Mouse (Mus musculus) urinary bladder, adult 2 months (tissue): ENCODE results near the gene Bad. TPM values are rescaled to one million over a fixed set of nuclear protein-coding genes. Genes with fewer than 3 reads are reported as not detected.
A peak's percentile ranks its signal among the peaks of the same experiment; 100 is the strongest.

Experiments used
- DNase-seq: peaks from one replicate; pipeline ENCODE4 v3.0.0; 2022; ENCODE audit warnings: low spot score
- polyA plus RNA-seq: library from polyadenylated mRNA; depleted of rRNA; stranded (reverse); fragments of >200 nt; gene quantifications from 2 replicates; pipeline ENCODE4 v1.2.3, GENCODE M21; 2012

Gene Bad
- polyA plus RNA-seq, 1 experiment: 75.9 TPM

DNA sequence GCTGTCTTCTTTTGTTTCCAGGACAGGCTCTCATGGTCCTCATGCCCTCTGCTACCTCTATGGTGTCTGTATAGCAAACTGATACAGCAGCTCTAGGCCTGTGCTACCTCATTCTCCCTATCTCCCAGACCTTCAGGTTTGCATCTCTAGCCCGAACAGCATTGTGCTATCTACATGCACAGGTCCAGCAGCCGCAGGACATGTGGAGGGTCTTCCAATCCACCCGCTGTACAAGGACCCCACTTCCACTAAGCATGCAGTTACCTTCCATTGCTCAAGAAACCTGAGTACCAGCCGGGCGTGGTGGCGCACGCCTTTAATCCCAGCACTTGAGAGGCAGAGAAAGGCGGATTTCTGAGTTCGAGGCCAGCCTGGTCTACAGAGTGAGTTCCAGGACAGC is 27.1 kb upstream of the Bad start:
- no peak for DNase-seq

DNA sequence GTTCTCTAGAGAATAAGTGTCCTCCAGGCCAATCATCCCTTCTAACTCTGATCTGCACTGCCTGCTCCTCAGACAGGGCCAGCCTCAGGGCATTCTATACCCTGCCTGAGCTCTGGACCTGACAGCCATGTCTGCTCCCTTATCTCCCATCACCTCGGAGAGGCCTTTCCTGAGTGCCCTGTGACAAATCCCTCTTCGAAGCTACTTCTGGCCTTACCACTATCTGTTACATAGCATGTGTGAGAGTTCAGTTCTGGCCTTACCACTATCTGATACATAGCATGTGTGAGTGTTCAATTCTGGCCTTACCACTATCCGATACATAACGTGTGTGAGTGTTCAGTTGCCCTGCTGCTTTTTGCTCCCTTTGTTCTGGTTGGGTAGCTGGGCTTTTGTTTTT is 26.4 kb upstream of the Bad start:
- no peak for DNase-seq

DNA sequence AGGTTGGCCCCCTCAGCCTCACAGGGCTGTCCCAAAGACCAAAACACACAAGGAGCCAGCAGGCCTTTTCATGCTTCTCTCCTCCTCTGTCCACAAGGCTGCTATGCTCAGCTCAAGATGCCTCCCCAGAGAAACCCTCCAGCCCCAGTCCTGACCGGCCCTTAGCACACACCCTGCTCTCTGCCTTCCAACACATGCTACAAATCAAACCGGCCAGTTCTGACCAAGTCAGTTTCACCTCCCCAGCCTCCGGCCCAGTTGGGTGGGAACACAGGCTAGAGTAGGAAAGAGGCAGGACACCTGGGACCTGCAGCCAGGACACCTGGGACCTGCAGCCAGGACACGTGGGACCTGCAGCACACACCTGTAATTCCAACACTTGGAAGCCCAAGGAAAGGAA is 25.2 kb upstream of the Bad start:
- DNase-seq: no peak

DNA sequence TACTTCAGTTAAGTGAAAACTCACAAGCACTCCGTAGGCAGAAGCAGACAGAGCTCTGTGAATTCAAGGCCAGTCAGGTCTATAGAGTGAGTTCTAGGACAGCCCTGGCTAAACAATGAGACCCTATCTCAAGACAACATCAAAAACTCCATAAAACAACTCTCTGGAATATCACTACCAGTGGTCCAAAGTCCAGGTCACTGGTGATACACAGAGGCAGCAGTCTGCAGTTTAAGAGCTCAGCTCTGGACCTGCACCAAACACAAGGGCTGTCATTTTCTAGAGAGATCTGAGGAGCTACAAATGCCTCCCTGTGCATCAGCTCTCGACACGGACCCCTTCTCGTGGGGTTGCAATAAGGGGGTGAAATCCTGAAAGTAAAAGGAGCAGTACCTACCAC is 23.3 kb upstream of the Bad start:
- DNase-seq: no peak

DNA sequence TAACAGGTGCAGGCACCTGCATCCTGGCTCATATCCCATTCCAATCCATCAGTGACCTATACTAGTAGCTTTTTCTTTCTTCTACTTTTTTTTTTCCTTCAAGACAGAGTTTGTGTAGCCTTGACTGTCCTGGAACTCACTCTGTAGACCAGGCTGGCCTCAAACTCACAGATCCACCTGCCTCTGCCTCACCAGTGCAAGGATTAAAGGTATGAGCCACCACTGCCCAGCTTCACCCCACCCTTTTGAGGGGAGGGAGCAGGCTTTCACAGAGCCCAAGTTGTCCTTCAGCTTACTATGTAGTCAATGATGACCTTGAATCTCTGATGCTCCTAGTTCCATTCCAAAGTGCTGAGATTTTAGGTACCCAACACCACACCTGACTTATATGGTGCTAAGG is 22.2 kb upstream of the Bad start:
- DNase-seq: no peak

DNA sequence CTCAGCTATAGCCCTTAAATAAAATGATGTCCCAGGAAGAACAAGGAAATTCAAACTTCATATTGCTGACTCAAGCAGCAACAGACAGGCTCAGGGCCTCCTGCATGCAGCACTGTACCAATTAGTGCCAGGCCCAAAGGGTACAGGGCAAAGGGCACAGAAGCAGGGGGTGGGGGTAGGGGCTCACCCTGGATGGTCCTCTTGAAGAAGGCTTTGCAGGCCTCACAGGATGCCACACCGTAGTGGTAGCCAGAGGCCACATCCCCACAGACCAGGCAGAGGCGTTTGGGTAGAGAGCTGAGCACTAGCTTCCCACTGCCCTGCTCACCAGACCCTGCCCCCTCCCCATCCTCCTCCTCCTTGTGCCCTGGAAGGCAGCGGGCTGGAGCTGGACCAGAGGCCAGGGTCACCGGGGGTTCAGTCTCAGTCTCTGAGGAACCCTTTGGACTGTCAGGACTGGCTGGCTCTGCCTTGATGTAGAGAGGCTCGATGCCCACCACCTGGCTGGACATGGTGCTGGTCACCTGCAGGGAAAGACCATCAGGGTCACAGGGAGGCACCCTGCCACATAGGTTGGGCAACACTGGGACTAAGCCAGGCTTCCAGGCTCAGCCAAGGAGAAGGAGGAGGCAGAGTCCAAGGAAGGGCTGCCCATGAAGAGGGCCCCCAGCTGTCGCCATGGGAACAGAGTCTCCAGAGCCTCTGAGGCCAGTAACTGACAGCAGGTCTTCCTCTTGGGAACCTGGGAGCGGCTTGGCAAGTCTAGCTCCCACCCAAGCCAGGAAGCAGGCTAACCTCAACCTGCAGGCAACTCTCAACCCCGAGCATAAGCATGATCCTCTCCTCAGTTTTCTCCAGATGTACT is 21.6 kb upstream of the Bad start:
- DNase-seq: peak; percentile 50

DNA sequence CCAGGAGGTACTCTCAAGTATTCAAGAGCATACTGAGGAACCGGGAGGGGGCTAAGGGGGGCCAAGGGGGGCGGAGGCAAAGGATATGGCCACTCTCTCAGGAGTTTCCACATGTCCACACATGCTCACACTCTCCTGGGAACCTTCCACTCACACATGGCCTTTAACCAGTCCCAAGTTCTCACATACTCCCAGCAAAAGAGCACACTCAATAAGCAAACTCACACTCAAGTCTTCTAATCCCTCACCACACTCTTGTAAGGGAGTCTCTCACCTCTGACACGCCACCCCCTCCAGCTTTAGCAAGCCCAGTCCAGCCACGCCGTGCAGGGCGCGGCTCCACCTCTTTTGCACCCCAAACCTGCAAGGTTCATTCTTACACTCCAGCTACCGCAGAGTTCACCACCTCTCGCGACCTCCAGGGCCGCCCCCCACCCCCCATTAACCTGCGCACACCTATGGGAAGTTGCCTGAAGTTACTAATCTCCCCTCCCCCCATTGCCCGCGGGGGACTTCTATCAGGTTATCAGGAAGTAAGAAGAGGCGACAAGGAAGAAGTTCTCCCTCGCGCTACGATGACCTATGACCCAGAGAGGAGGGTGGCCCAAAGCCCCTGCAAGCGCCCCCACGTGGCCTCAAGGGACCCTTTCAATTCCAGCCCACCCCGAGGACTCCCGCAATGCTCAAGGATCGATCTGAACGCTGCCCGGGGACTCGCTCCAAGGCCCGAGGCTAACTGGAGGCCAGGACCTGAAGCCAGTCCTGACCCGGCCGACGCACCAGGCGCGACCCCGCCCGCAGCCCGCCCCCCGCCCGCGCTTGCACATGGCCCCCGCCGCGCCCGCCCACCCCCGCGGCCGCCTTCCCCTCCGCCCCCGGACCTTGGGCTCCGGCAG is 20.7 kb upstream of the Bad start:
- peak; percentile 52 for DNase-seq

DNA sequence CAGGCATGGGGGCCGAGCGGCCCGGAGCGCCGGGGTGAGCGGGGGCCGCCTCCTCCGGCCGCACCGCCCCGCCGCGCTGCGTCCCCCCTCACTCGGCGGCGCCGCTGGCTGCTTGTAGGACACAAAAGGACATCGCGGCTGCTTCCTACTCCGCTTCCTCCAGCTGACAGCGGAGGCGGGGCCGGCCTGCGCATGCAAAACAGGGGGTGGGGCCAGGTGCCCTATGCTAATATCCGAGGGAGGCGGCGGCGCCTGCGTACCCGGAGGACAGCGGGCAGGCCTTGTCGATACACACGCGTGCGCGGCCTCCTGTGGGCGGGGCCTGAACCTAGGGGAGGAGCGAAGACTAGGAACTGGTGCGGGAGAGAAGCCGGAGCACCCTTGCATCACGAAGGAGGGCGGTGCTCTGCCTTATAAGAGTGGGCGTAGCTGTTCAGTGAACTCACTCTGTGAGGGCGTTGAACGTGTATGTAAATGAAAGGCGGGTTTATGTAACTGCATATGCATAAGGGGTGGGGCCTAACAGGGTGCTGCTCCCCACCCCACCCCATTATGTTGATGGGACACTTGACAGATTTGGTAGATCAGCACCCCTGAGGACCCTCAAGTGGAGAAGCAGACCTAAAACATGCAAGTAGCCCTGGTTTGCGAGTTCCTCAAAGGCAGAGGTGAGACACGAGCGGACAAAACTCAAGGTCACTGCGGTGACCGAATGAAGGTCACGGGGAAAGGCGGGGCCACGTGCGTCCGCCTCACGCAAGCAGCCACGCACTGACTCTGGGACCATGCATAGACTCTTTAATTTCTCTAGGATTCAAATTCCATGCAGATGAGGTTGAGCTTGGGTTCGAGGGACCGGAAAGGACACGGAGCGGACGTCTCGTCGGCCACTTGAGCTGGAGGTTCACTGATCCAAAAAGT is 19.8 kb upstream of the Bad start, which contains the start of gene Esrra:
Gene Esrra, minus strand, starts transcription at position 167 of the 921 bp plus-strand sequence.
- peak; percentile 97 for DNase-seq

DNA sequence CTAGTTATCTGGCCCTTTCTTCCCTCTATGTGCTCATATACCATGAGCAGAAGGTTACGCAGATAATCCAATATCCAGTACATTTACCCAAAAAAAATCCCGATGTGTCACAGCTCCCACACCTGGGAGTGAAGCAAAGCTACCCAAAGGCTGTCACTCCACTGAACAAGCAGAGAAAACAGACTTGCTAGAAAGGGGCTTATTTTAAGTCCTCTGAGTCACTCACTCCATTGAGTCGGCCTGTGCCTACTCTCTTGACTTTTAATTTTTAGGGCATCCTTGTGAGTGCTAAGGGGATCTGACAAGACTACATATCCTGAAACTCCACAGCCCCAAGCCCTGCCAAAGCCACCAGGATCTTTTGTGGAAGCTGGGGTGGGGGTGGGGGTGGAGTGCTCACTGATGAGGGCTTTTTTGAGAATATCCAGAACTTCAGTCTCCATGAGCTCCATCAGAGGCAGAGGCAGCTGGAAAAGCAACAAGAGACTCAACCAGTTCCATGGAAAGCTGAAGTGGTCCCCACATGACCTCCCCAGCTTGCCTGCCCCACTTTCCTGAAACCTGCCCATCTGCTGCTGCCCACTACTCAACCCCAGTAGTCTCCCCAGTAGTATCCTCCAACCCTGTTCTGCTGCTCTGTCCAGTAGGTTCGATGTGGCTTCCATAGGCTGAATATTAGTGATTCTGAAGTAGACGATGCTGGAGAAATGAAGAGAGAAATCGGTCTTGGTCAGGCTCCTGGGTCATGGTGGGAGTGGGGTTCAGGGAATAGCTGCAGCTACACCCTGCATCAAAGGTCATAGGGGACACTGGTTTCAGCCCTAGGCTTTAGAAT is 18.5 kb upstream of the Bad start:
- no peak for DNase-seq

DNA sequence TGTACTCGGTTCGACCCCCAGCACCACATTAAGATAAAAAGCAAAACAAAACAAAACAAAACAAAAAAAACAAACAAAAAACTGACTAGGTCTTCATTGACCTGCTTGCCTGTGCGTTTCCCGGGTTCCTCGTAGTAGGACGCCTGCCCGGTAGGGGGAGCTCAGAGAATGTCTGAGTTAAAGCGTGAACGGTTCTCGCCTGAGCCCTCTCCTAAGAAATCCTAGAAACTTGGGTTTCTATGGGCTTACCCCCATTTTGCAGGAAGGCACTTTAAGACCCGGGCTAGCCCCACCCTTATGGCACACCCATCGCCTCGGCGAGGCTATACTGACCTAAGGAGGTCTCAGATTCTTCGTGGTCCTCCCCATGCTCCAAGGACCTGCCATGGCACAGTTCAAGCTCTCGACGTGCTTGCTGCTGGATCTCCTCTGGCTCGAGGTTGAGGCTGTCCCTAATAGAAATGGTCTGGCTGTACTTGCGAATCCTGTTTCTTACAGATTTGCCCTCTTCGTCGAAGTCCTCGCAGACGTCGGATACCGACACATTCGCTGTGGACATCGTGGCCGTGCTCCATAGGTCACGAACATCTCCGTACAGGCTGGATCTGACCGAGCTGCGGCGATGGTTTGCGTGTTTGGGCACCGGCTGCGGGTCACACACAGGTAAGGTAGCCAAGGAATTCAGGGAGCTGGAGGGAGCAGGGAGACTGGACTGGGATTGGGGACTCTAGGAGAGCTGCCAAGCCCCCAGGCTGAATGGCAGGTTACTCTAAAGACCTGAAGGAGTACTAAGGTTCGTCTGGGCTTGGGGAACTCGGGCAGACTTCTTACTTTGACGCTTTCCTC is 17.0 kb upstream of the Bad start:
- peak; percentile 72 for DNase-seq

DNA sequence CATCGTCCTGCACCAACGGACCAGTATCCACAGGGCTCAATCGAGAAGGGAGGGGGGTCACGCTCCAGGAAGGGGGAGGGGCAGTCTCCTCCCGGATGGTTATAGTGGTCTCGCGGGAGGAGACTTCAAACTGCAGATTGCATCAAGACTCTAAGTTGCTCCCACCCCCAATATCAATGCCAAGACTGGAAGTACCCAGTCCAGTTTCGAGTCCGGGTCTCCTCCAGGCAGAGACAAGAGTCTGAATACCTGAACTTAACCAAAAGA is 16.4 kb upstream of the Bad start, which contains the start of gene Catsperz:
Gene Catsperz, minus strand, starts transcription at position 74 of the 267 bp plus-strand sequence.
- DNase-seq: no peak

DNA sequence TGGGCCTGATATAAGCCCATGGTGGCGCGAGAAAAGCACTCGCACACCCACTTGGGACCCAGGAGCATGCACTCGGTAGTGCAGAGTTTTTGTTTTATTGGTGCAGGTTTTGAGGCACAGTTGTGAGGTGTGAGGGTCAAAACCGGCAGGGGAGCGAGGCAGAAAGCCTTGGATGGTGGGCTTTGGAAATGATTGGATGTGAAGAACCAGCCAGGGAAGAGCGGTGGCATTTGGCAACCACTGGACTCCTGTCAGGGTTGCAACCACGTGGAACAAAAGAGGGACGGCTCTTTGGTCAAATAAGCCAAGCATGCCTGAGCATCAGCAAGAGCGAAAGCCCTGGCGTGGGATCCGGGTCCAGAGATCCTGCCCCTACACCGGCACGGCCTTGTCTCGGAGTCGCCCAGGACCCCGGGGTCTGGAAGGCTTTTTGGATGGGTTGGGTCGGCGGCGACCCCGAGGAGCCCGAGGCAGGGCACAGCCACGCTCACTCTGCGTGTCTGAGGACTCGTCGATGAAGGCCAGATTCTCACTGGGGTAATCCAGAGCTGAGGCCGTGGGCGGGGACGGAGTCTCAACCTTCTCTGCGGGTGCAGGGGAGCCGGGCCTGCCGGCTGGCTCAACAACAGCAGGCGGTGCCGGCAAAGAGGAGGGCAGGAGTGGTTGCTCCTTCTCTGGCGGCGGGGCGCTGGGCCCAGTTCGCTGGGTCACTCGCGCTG is 15.9 kb upstream of the Bad start:
- DNase-seq: no peak

DNA sequence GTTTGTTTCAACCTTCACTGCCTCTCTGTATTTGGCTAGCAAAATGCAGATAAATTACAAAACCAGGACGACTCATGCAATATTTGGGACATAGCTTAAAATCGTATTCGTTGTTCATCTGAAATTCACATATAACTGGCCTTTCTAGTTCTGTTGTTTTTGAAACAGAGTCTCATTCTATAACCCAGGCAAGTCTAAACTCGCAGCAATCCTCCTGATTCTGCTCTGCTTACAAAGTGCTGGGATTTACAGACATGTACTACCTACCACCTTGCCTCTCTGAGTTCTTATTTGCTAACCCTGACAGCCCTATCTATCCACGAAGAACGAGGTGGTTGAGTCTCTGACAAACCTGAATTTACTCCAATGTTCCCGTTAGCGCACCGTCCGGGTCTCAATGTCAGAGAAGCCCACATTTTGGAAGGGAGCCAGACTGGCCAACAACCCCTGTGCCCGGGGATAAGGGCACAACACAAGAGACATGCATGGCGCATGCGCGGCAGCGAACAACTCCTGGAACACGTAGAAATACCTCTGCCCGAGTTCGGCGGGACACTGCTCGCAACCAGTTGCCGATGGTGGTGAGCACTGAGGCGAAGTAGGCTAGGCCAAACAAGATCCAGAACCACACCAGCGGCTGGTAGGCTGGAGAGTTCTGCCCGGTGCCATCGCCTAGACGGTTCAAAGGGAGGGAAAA is 15.0 kb upstream of the Bad start:
- DNase-seq: peak; percentile 75

DNA sequence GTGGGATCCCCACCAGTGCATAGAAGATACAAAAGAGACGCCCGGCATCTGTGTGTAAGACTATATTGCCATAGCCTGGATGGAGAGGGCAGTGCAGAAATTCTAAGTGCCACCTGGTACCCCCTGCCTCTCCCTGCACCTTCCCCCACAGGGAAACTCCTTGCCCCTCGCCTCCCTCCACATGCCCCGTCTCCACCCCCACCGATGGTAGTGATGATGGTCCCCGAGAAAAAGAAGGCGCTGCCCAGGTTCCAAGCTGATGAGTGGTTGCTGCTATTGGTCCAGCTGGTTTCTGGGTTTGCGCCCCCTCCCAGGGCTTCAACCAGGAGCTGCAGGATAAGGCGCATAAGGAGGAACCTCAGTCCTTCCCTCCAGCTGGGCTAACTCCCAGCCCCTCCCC is 13.6 kb upstream of the Bad start:
- DNase-seq: peak; percentile 20

DNA sequence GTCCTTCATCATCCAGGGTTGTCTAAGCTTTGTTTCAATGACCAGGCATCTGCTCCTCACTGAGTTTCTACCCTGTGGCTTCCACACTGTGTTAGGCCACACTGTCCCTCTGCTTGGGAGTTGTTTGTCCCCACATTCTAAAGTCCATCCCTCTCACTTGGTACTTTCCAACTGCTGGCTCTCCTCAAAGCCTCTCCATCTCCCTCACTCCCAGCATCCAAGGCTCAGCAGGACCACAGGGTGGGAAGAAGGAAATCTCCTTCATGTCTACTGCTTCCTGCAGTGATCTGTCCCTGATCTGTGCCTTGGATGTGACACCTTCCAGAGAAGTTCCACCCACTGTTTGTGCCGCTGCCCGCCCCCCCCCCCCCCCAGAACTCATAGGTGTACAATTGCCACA is 10.7 kb upstream of the Bad start:
- no peak for DNase-seq

DNA sequence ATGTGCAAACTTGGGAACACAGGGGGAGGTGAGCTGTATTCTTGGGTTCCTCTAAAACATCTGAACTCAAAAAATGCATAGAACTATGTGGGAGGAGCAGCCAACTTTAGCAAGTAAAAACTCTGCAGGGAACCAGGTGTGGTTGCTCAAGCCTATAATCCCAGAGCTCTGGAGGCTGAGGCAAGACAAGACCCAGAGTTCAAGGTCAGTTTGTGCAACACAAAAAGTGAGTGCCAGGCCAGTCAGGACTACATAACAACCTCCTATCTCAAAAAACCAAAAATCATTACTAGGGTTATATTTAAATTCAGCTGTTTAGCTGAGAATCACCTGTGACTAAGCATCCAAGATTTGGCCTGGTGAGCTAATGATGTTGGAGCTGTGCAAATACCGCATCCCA is 9.6 kb upstream of the Bad start:
- DNase-seq: no peak

DNA sequence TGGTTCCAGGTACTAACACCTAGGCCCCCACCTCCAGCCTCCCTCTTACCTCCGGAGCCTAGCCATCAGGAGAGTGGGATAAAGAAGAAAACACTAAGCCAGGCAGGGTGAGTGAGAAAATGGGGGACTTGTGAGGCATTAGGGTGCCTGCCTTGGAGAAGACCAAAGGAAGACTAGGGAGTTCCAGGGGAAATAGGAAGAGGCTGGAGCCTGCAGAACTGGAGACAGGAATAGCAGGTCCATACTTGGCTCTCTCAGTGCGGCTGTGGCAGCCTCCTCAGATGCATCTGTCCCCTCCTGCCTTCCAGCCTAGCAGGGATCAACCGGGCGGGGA is 8.6 kb upstream of the Bad start:
- no peak for DNase-seq

DNA sequence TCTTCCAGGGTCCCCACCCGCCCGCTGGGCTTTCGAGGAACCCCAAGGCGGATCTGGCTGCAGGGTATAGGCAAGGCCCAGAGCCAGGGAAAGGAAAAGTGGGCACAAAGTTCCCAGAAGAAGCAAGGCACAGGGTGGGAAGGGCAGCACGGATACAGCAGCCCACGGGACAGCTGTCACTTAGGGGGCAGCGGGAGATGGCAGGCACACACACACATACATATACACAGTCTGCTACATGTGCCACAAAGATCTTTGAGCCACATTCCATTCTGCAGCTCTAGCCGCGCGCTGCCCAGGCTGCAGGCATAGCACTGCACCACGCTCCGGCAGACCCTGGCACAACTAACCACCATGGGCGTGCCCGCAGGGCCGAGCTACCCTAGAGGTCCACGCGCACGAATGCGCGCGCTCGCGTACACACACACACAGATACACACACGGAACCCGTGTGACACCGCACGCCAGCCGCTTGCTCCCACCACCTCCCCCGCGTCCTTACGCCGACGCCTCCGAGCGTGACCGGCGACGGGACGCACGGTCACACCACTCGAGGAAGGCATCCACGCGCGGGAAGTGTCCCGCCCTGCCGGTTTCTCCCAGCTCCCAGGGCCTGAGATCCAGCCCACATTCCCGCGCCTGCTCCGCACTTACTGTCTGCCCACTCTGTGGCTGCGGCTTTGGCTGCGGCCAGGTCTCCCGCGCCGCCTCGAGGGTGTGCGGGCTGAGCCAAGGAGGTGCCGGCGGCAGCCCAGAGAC is 8.0 kb upstream of the Bad start:
- DNase-seq: no peak
